Mouse (Mus musculus): ENCODE results near the gene Msh4.

The Msh4 gene

GRCm38 (mm10) chr3:153906136-153906871 lies at the start of gene Msh4:
TSS of gene Msh4 (minus strand) at chr3:153906138.
- DNase-seq, result no peak

GRCm38 (mm10) chr3:153948176-153948575 lies 42.2 kb upstream of the Msh4 start:
- DNase-seq, result no peak

GRCm38 (mm10) chr3:153947271-153947670 lies 41.3 kb upstream of the Msh4 start:
- no peak for DNase-seq

- peak; percentile 99 for DNase-seq
These were observed 38.5 kb upstream of the Msh4 start, which contains the start of gene Acadm for GRCm38 (mm10) chr3:153944335-153944990. TSS of gene Acadm (minus strand) at chr3:153944632.

- no peak for DNase-seq
These were observed 38.0 kb upstream of the Msh4 start for GRCm38 (mm10) chr3:153943901-153944334.

GRCm38 (mm10) chr3:153943003-153943640 lies 37.2 kb upstream of the Msh4 start:
- DNase-seq, result peak in 1 of 2 experiments; percentile 21

DNA sequence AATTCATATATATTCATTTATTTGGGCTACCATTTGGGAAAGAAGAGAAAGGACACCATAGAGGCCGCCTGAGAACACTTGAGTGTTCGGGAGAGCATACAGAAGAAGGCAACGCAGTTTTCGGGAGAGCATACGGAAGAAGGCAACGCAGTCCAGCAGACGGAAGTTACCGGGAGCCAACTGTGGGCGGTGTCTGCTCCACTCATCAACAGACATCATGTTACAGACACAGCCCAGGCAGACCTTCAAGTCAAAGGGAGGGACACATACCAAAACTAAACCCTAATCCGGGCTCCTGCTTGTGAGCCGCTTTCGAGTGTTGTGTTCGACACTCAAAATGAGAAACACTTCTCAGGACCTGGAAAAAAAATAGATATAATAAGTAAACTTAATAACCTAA lies 35.7 kb upstream of the Msh4 start:
- no peak for DNase-seq

GRCm38 (mm10) chr3:153940486-153940885 lies 34.5 kb upstream of the Msh4 start:
- DNase-seq, result no peak

DNA sequence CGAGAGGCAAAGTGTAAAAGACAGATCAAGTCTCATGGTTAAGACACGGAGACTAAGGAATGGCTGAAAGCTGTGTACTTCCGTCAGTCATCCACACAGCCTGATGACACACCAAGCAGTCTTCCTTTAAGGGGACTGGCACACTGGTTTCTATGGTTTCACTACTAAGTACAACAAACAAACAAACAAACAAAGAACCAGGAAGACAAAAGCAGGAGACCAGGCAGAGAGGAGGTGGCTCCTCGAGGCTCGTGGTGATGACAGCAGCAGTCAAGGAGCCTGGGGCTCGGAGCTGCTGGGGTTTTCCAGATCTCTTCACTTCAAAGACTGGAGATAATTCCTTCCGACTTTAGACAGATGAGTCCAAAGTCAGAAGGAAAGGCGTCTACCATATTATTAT lies 34.1 kb upstream of the Msh4 start:
- DNase-seq, result no peak

GRCm38 (mm10) chr3:153937116-153937810 lies 31.3 kb upstream of the Msh4 start:
- no peak for DNase-seq

GRCm38 (mm10) chr3:153935878-153936277 lies 29.9 kb upstream of the Msh4 start:
- DNase-seq, result no peak

DNA sequence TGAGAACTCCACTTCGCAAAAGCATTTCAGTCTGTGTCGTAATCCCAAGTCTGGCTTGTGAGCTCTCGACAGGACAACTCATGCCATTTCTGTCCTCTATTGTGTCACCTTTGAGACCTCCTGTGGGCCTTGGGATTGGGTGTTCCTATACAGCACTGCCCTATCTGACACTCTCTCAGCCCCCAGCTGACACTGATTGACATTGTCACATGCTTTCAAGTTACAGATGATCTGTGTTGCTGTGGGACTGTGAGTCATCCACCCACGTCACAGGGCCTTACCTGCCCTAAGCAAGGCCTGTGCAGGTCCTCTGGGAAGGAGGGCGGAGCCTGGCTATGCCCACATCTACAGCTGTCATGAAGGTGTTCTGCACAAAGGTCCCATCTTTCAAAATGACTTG lies 26.5 kb upstream of the Msh4 start:
- no peak for DNase-seq

DNA sequence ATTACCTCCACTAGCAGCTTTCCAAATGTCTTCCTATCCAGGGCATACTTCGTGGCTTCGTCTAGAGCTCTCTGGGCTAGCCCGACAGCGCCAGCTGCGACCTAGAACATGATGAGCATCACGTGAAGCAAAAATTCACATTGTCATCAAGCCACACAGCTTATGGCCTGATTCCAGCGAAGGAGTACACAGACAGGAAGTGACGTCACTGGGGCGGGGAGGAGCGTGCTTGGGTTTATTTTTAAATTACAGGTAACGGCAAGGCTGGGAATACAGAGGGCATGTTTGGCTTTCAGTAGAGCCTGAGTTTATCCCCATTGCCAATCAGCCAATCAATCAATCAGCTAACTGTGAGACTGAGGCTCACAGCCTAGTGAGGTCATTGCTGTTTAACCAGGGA lies 23.6 kb upstream of the Msh4 start:
- DNase-seq, result no peak

DNA sequence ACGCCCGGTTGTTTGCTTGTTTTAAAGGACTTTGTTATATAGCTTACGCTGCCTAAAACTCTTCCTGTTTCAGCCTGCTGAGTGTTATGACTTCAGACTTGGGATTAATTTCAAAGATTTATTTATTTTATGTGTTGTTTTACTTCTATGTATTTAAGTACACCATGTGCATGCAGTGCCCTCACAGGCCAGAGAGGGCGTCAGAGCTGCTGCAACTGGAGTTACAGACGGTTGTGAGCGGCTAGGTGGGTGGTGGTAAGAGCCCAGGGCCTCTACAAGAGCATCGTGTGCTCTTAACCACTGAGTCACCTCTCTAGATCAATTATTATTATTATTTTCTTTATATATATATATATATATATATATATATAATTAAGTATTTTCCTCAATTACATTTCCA lies 20.4 kb upstream of the Msh4 start:
- DNase-seq, result no peak

DNA sequence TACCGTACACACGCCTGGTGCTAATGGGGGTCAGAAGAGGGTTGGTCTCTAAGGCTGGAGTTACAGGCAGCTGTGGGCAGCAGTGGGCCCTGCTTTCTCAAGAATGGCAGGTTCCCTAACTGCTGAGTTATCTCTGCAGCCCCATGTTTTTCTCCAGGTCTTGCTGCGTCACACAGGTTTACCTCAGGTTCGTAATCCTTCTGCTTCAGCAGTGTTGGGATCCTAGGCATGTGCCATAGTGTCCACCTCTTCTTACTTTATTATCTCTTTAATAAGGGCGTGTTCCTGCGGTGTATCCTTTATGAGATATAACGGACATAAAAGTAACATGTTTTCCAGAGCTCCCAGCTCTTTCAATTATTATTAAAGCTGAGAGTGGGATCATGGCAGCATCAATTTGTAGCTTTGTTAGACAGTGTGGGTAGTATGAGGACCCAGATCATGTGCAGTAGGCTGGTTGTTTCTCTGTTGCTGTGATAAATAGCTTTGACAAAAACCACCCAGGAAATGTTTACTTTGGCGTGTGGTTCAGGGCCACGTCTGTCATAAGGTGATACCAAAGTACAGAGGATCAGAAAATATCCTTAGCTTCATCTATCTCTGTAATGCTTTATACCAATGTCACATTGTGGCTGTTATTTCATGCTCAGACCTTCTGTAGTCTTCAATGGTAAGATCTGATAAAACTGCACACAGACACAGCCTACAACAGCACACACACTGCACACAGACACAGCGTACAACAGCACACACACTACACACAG lies 15.4 kb upstream of the Msh4 start:
- no peak for DNase-seq

GRCm38 (mm10) chr3:153917200-153917599 lies 11.3 kb upstream of the Msh4 start:
- no peak for DNase-seq

GRCm38 (mm10) chr3:153913510-153914243 lies 7.7 kb upstream of the Msh4 start:
- DNase-seq, result peak; percentile 19 to 40

DNA sequence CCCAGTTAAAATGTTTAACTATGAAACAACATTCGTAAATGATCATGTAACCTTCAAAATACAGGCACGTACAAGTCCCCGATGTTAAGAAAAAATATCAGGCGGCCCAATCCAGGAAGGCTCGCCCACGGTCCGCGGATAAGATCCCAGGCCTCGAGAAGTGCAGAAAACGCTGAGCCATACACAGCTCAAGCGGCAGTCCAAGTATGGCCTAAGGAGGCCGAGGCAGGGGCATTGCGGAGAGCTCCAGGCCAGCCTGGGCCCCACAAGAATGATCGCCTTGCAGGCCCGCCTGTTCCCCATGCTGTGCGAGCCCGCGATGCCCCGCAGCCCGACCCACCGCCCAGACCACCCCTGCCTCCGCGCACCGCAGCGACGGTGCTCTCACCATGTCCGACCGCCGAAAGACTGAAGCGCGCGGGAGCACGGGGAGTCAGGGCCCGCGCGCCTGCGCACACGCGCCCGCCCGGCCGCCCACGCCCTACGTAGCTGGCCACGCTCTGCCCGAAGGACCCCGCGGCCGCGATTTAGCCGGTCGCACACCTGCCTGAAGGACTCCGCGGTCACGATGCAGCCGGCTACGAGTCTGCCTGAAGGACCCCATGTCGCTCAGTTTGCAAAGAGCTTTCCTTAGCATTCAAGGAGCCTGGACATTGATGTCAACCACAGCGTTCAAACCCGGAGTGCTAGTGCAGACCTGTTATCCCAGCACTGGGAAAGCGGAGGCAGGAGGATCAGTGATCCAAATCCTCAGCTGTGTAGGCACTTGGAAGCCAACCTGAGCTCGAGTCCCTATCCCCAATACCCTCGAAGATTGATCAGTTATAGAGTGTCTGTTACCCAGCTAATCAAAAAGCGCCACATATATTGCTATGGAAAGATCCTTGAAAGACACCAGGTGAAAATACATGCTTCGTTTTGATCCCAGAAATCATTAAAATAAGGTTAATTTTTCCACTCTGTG lies 6.9 kb upstream of the Msh4 start, which contains the start of gene Rabggtb:
Rabggtb (minus strand) TSS at position 464 of the 964 bp plus-strand sequence.
- peak; percentile 95 to 97 for DNase-seq

- no peak for DNase-seq
These were observed 6.0 kb upstream of the Msh4 start for GRCm38 (mm10) chr3:153911882-153912440.

Measured in cerebellum, postnatal 10 days (tissue).